Comparison of ENCODE assay signal across 8 mouse cellular contexts in genomic region chr19:10240654-10241305, GRCm38 (mm10). TPM values are rescaled to one million over a fixed set of nuclear protein-coding genes. Genes with fewer than 3 reads are reported as not detected.
DNase-seq lines count a peak whose midpoint lies in the region; ATAC-seq and TF ChIP-seq lines count a peak whose summit lies in the region.

TSS of gene Myrf (minus strand) at chr19:10240748.

- ATAC-seq in forebrain, embryonic 11.5 days (replicated peaks; ENCODE audit: low FRiP score) = peak; percentile 84
- ATAC-seq in heart, postnatal 0 days (ENCODE audit: insufficient read depth, low read depth) = peak; percentile 83
- peak; percentile 68 for ATAC-seq in liver, postnatal 0 days
- peak; percentile 71 for ATAC-seq in neural tube, embryonic 13.5 days (ENCODE audit: low read depth)

- no peaks in the 10 kb centered on the region for H3K36me3 ChIP-seq in forebrain, embryonic 11.5 days (ENCODE audit: control insufficient read depth, insufficient read depth, low read length)
- H3K36me3 ChIP-seq in heart, postnatal 0 days (replicated peaks; ENCODE audit: control insufficient read depth, insufficient read depth, low read length) = no peaks in the 10 kb centered on the region
- no peaks in the 10 kb centered on the region for H3K36me3 ChIP-seq in liver, postnatal 0 days (replicated peaks; ENCODE audit: insufficient read depth, low read length)
- no peaks in the 10 kb centered on the region for H3K36me3 ChIP-seq in neural tube, embryonic 13.5 days

- peaks cover 9% of the 10 kb centered on the region for H3K27me3 ChIP-seq in forebrain, embryonic 11.5 days (ENCODE audit: control insufficient read depth, insufficient read depth, low read length)
- peaks cover 15% of the 10 kb centered on the region for H3K27me3 ChIP-seq in heart, postnatal 0 days (ENCODE audit: control insufficient read depth, insufficient read depth, low read length)
- H3K27me3 ChIP-seq in liver, postnatal 0 days (ENCODE audit: insufficient read depth, low read length) = no peaks in the 10 kb centered on the region
- H3K27me3 ChIP-seq in neural tube, embryonic 13.5 days = peaks cover 36% of the 10 kb centered on the region

- peak within 1 kb of the TSS; percentile 80 for H3K4me2 ChIP-seq in forebrain, embryonic 11.5 days (ENCODE audit: low read depth, low read length, severe bottlenecking)
- peak within 1 kb of the TSS; percentile 75 for H3K4me2 ChIP-seq in heart, postnatal 0 days (ENCODE audit: low read depth, low read length)
- H3K4me2 ChIP-seq in liver, postnatal 0 days (ENCODE audit: low read depth, low read length) = peak within 1 kb of the TSS; percentile 86
- peak within 1 kb of the TSS; percentile 68 for H3K4me2 ChIP-seq in neural tube, embryonic 13.5 days

- no peaks in the 10 kb centered on the region for H3K9me3 ChIP-seq in forebrain, embryonic 11.5 days (ENCODE audit: control insufficient read depth, low read length)
- H3K9me3 ChIP-seq in heart, postnatal 0 days (replicated peaks; ENCODE audit: control insufficient read depth, low read length) = no peaks in the 10 kb centered on the region
- H3K9me3 ChIP-seq in liver, postnatal 0 days (ENCODE audit: low read length) = no peaks in the 10 kb centered on the region
- H3K9me3 ChIP-seq in neural tube, embryonic 13.5 days = no peaks in the 10 kb centered on the region

- TF ChIP-seq EP300 in heart, postnatal 0 days (IDR thresholded peaks at IDR 0.05; ENCODE audit: low read depth) = no peak
- TF ChIP-seq EP300 in liver, postnatal 0 days (IDR thresholded peaks at IDR 0.05; ENCODE audit: low read depth) = no peak

- peak within 1 kb of the TSS; percentile 42 for H3K4me3 ChIP-seq in forebrain, embryonic 11.5 days (ENCODE audit: low read depth, low read length)
- peak within 1 kb of the TSS; percentile 51 for H3K4me3 ChIP-seq in heart, postnatal 0 days (ENCODE audit: low read depth, low read length)
- H3K4me3 ChIP-seq in liver, postnatal 0 days (ENCODE audit: low read depth, low read length) = peak within 1 kb of the TSS; percentile 48
- peak within 1 kb of the TSS; percentile 44 for H3K4me3 ChIP-seq in neural tube, embryonic 13.5 days

- peak within 1 kb of the TSS; percentile 63 for H3K9ac ChIP-seq in forebrain, embryonic 11.5 days (ENCODE audit: low read length)
- H3K9ac ChIP-seq in heart, postnatal 0 days (replicated peaks; ENCODE audit: low read depth, low read length) = peak within 1 kb of the TSS; percentile 37; the same call in 1 of the 2 replicates
- H3K9ac ChIP-seq in liver, postnatal 0 days (replicated peaks) = peak within 1 kb of the TSS; percentile 55
- H3K9ac ChIP-seq in neural tube, embryonic 13.5 days = peak within 1 kb of the TSS; percentile 68

- peak; percentile 59 to 65 for DNase-seq in CD8-positive naive resting alpha-beta T cell, adult 2 months (ENCODE audit: low read depth in 2 of 2, low spot score in 2 of 2)
- peak; percentile 59 for DNase-seq in c-Kit-positive CD71-positive TER-119-negative erythroid progenitor cells, embryonic 14.5 days (ENCODE audit: low read depth)
- peak; percentile 92 for DNase-seq in forebrain, embryonic 11.5 days (ENCODE audit: low spot score)
- DNase-seq in heart, postnatal 0 days (ENCODE audit: low spot score) = peak; percentile 59
- DNase-seq in kidney, postnatal 36 days = peak; percentile 69 to 90
- DNase-seq in liver, postnatal 0 days = peak; percentile 89
- DNase-seq in testis, postnatal 10 days (ENCODE audit: low spot score) = peak; percentile 90

- TF ChIP-seq CTCF in heart, postnatal 0 days (IDR thresholded peaks at IDR 0.05; ENCODE audit: low read depth) = peak; percentile 79
- TF ChIP-seq CTCF in liver, postnatal 0 days (IDR thresholded peaks at IDR 0.05; ENCODE audit: low read depth) = peak; percentile 97

- H3K4me1 ChIP-seq in forebrain, embryonic 11.5 days (replicated peaks; ENCODE audit: control insufficient read depth, insufficient read depth, low read length) = peaks cover 10% of the 10 kb centered on the region
- 0 out of 2 replicates have a peak, but pooled peaks cover 4% of the 10 kb centered on the region for H3K4me1 ChIP-seq in heart, postnatal 0 days (ENCODE audit: control insufficient read depth, insufficient read depth)
- peaks cover 17% of the 10 kb centered on the region for H3K4me1 ChIP-seq in liver, postnatal 0 days (ENCODE audit: insufficient read depth)
- peaks cover 16% of the 10 kb centered on the region for H3K4me1 ChIP-seq in neural tube, embryonic 13.5 days (replicated peaks)

- no peak within 1 kb of the TSS for H3K27ac ChIP-seq in forebrain, embryonic 11.5 days (ENCODE audit: low read depth, low read length)
- H3K27ac ChIP-seq in heart, postnatal 0 days (ENCODE audit: low read depth) = no peak within 1 kb of the TSS
- peak within 1 kb of the TSS; percentile 2; the same call in 1 of the 2 replicates for H3K27ac ChIP-seq in liver, postnatal 0 days (ENCODE audit: low read depth)
- H3K27ac ChIP-seq in neural tube, embryonic 13.5 days (replicated peaks) = no peak within 1 kb of the TSS

- WGBS in forebrain, embryonic 11.5 days = 7% methylated on average over 43 of the region's 43 CpGs
- 7% methylated on average over 43 of the region's 43 CpGs for WGBS in heart, postnatal 0 days
- WGBS in liver, postnatal 0 days (ENCODE audit: insufficient replicate concordance) = 8% methylated on average over 43 of the region's 43 CpGs
- WGBS in neural tube, embryonic 13.5 days = 9% methylated on average over 43 of the region's 43 CpGs

RNA-seq across cellular contexts. Expression of gene Myrf, which starts in this region (rescaled TPM):
- 1.8 and 2.1 TPM in 2 replicates for polyA plus RNA-seq in forebrain, embryonic 11.5 days (2014; fragmentation: Nextera tagmentation; extraction: Ambion mirVana)
- 4.9 and 5.3 TPM in 2 replicates for total RNA-seq in heart, postnatal 0 days (2014; rRNA removed; ENCODE audit: low replicate concordance)
- polyA plus RNA-seq in heart, postnatal 0 days (2015; fragmentation: Nextera tagmentation; extraction: Ambion mirVana) = 1.3 and 1.6 TPM in 2 replicates
- polyA plus RNA-seq in liver, postnatal 0 days (2015; fragmentation: Nextera tagmentation; extraction: Ambion mirVana) = 2.1 and 2.5 TPM in 2 replicates
- polyA plus RNA-seq in neural tube, embryonic 13.5 days (2015; fragmentation: Nextera tagmentation; extraction: Ambion mirVana) = 0.67 and 0.69 TPM in 2 replicates

Comparison
In these comparisons a context has a peak if more than half of its experiments do, and no peak if none do; other contexts are left out.
1. Peak in ATAC-seq, H3K4me3 ChIP-seq, H3K9ac ChIP-seq and H3K4me2 ChIP-seq in neural tube, embryonic 13.5 days; RNA of the gene not detected or under 1 TPM.